Mouse (Mus musculus) brain, embryonic 18.5 days (tissue): ENCODE data around the gene 6820408C15Rik.
"Not testable (repeated sequence)": the region's sequence is repeated elsewhere in the genome, so short reads cannot be mapped to it uniquely, and the experiment has no call there.

Experiments
- DNase-seq: peaks from one replicate; pipeline ENCODE4 v3.0.0-alpha.2; 2012; ENCODE audit warnings: low read depth, low spot score

The 6820408C15Rik gene

GRCm38 (mm10) chr2:152411471-152411870, 3.9 kb upstream of the 6820408C15Rik start:
- no peak for DNase-seq

GRCm38 (mm10) chr2:152412526-152413157, 2.7 kb upstream of the 6820408C15Rik start:
- DNase-seq = no peak

- DNase-seq = no peak
Observed at GRCm38 (mm10) chr2:152413158-152413764, 2.1 kb upstream of the 6820408C15Rik start.

- no peak for DNase-seq
Observed at GRCm38 (mm10) chr2:152413765-152414584, 1.4 kb upstream of the 6820408C15Rik start.

- DNase-seq = no peak
Observed at GRCm38 (mm10) chr2:152414591-152415165, 709 bp upstream of the 6820408C15Rik start, which contains the start of gene Zcchc3. Gene Zcchc3, minus strand, starts transcription at chr2:152415027.

- no peak for DNase-seq
Observed at GRCm38 (mm10) chr2:152415786-152416185, 399 bp downstream of the 6820408C15Rik start.

- no peak for DNase-seq
Observed at GRCm38 (mm10) chr2:152427493-152427892, 12.1 kb downstream of the 6820408C15Rik start.

- DNase-seq = not testable (repeated sequence)
Observed at GRCm38 (mm10) chr2:152428481-152428880, 13.1 kb downstream of the 6820408C15Rik start.

GRCm38 (mm10) chr2:152436405-152436901, 21.1 kb downstream of the 6820408C15Rik start:
- DNase-seq = no peak

- DNase-seq = no peak
Observed at GRCm38 (mm10) chr2:152436983-152437860, 21.8 kb downstream of the 6820408C15Rik start.

GRCm38 (mm10) chr2:152438963-152439362, 23.6 kb downstream of the 6820408C15Rik start:
- DNase-seq = no peak

- DNase-seq = no peak
Observed at GRCm38 (mm10) chr2:152439833-152440232, 24.4 kb downstream of the 6820408C15Rik start.

- DNase-seq = no peak
Observed at GRCm38 (mm10) chr2:152442322-152442721, 26.9 kb downstream of the 6820408C15Rik start.

- DNase-seq = no peak
Observed at GRCm38 (mm10) chr2:152443281-152443680, 27.9 kb downstream of the 6820408C15Rik start.

GRCm38 (mm10) chr2:152446642-152447041, 31.3 kb downstream of the 6820408C15Rik start:
- DNase-seq = no peak

- no peak for DNase-seq
Observed at GRCm38 (mm10) chr2:152447461-152447860, 32.1 kb downstream of the 6820408C15Rik start.

- DNase-seq = no peak
Observed at GRCm38 (mm10) chr2:152450241-152450640, 34.9 kb downstream of the 6820408C15Rik start.

GRCm38 (mm10) chr2:152452101-152452781, 36.9 kb downstream of the 6820408C15Rik start:
- DNase-seq = no peak

- DNase-seq = no peak
Observed at GRCm38 (mm10) chr2:152459241-152459640, 43.9 kb downstream of the 6820408C15Rik start.

- DNase-seq = no peak
Observed at GRCm38 (mm10) chr2:152464570-152465150, 49.3 kb downstream of the 6820408C15Rik start, which contains the start of gene Defb23. Gene Defb23, minus strand, starts transcription at chr2:152464620.
